Mouse (Mus musculus) liver, postnatal 0 days (tissue): ENCODE measurements at regions not wholly inside any gene's neighbourhood (a gene's known extent, or its start where the extent isn't known, plus 50 kb on each side); places are given as distances from the start of the nearest gene placed in this dataset.

Source experiments
- CTCF ChIP-seq: sonication (generic); IDR thresholded peaks from 2 replicates; pipeline ENCODE4 v1.5.1; 2016; ENCODE audit warnings: antibody characterized with exemption, low read depth
- EP300 ChIP-seq: IDR thresholded peaks from 2 replicates; pipeline ENCODE4 v1.6.1; 2016; ENCODE audit warnings: antibody characterized with exemption, low read depth, mild to moderate bottlenecking

DNA sequence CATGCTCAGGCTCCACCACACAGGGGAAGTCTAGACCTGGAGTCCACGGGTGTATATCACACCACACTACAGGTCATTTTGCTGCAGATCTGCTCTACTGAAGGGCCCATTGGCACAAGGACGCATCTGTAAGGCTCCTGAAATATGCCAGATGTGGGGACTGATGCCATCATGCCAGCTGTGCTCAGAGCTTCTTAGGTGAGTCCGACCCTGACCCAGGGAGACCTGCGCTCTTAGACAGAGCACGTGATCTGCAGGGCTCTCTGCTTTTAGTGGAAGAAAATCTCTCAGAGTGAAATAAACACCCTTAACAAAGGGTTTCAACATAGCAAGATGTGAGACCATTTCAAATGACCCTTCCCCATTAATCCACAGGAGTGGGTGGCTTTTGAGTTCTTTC is 633.2 kb downstream of the Defb40 start:
- no peak for TF ChIP-seq CTCF
- no peak for TF ChIP-seq EP300
